Mouse (Mus musculus): ENCODE measurements around the gene Pla2g15.
A peak's percentile ranks its signal among the peaks of the same experiment; 100 is the strongest.
"Not testable (repeated sequence)": the region's sequence is repeated elsewhere in the genome, so short reads cannot be mapped to it uniquely, and the experiment has no call there.

The Pla2g15 gene

GRCm38 (mm10) chr8:106168356-106169016, 18.3 kb downstream of the Pla2g15 start, which contains the start of gene Slc7a6:
TSS of gene Slc7a6 (plus strand) at chr8:106168857.
- peak; percentile 82 to 96 for DNase-seq (ENCODE audit: low spot score in 2 of 2)

GRCm38 (mm10) chr8:106169017-106169933, 19.1 kb downstream of the Pla2g15 start:
- DNase-seq (ENCODE audit: low spot score in 2 of 2) = peak; percentile 39

- no peak for DNase-seq (ENCODE audit: low spot score in 2 of 2)
Observed at GRCm38 (mm10) chr8:106169934-106170480, 19.8 kb downstream of the Pla2g15 start.

- no peak for DNase-seq (ENCODE audit: low spot score in 2 of 2)
Observed at GRCm38 (mm10) chr8:106173566-106173965, 23.4 kb downstream of the Pla2g15 start.

- DNase-seq (ENCODE audit: low spot score in 2 of 2) = no peak
Observed at GRCm38 (mm10) chr8:106176891-106177290, 26.7 kb downstream of the Pla2g15 start.

- DNase-seq (ENCODE audit: low spot score in 2 of 2) = no peak
Observed at GRCm38 (mm10) chr8:106177594-106177993, 27.4 kb downstream of the Pla2g15 start.

GRCm38 (mm10) chr8:106178428-106178827, 28.2 kb downstream of the Pla2g15 start:
- no peak for DNase-seq (ENCODE audit: low spot score in 2 of 2)

- DNase-seq (ENCODE audit: low spot score in 2 of 2) = no peak
Observed at GRCm38 (mm10) chr8:106185628-106186270, 35.5 kb downstream of the Pla2g15 start.

GRCm38 (mm10) chr8:106186394-106186793, 36.2 kb downstream of the Pla2g15 start:
- DNase-seq (ENCODE audit: low spot score in 2 of 2) = no peak

GRCm38 (mm10) chr8:106189162-106189561, 39.0 kb downstream of the Pla2g15 start:
- no peak for DNase-seq (ENCODE audit: low spot score in 2 of 2)

GRCm38 (mm10) chr8:106191639-106192038, 41.4 kb downstream of the Pla2g15 start:
- no peak for DNase-seq (ENCODE audit: low spot score in 2 of 2)

- DNase-seq (ENCODE audit: low spot score in 2 of 2) = no peak
Observed at GRCm38 (mm10) chr8:106193162-106193561, 43.0 kb downstream of the Pla2g15 start.

- no peak for DNase-seq (ENCODE audit: low spot score in 2 of 2)
Observed at GRCm38 (mm10) chr8:106194062-106194461, 43.9 kb downstream of the Pla2g15 start.

GRCm38 (mm10) chr8:106198741-106199140, 48.5 kb downstream of the Pla2g15 start:
- DNase-seq (ENCODE audit: low spot score in 2 of 2) = peak; percentile 17 to 41

GRCm38 (mm10) chr8:106199596-106199995, 49.4 kb downstream of the Pla2g15 start:
- DNase-seq (ENCODE audit: low spot score in 2 of 2) = not testable (repeated sequence)

GRCm38 (mm10) chr8:106210035-106210731, 60.0 kb downstream of the Pla2g15 start:
- no peak for DNase-seq (ENCODE audit: low spot score in 2 of 2)

GRCm38 (mm10) chr8:106210821-106211345, 60.7 kb downstream of the Pla2g15 start, which contains the start of the genes Slc7a6os and Prmt7:
TSS of gene Slc7a6os (minus strand) at chr8:106210935.
TSS of gene Prmt7 (plus strand) at chr8:106210936.
- DNase-seq (ENCODE audit: low spot score in 2 of 2) = peak; percentile 90 to 91

GRCm38 (mm10) chr8:106211421-106211820, 61.2 kb downstream of the Pla2g15 start:
- no peak for DNase-seq (ENCODE audit: low spot score in 2 of 2)

GRCm38 (mm10) chr8:106213959-106214358, 63.8 kb downstream of the Pla2g15 start:
- no peak for DNase-seq (ENCODE audit: low spot score in 2 of 2)

Measured in thymus, postnatal 10 days (tissue).